Mouse (Mus musculus) CH12.LX (cell line): Measurements from ENCODE around the gene Hpcal4.

Source experiments
- CTCF ChIP-seq, 2 experiments: IDR thresholded peaks in 1 of 2; conservative IDR thresholded peaks in 1 of 2; 2 replicates each; pipeline ENCODE4 v1.5.1; 2011 to 2012; ENCODE audit warnings: low read depth in 2 of 2, low read length in 2 of 2, improper control_type of control experiment in 1 of 2, inconsistent platforms in 1 of 2, mild to moderate bottlenecking in 1 of 2, moderate library complexity in 1 of 2
- HCFC1 ChIP-seq: IDR thresholded peaks from 2 replicates; pipeline ENCODE4 v1.6.1; 2012; ENCODE audit warnings: low read depth, mild to moderate bottlenecking, inconsistent platforms, low read length, improper control_type of control experiment

GRCm38 (mm10) chr4:123235835-123236430, 52.9 kb downstream of the Hpcal4 start:
- TF ChIP-seq CTCF (conservative IDR thresholded peaks at IDR 0.05 in 1 of 2, IDR thresholded peaks at IDR 0.05 in 1 of 2; ENCODE audit: low read depth in 2 of 2, low read length in 2 of 2) (no peak), HCFC1 (no peak)
